ENCODE assay signal across 16 mouse cellular contexts in genomic region chr6:119001442-119001841, GRCm38 (mm10).
DNase-seq lines count a peak whose midpoint lies in the region; ATAC-seq and TF ChIP-seq lines count a peak whose summit lies in the region.
"Had no signal": no experiment of that assay in that cellular context is flagged by ENCODE, and none has a peak within 500 bp of the region (broad histone marks: within the 10 kb centered on the region; RNA-seq: fewer than 3 reads in every experiment).

No protein-coding gene starts in this region.

- no peaks in the 10 kb centered on the region for H3K27me3 ChIP-seq in heart, embryonic 13.5 days (replicated peaks)
- H3K27me3 ChIP-seq: midbrain, embryonic 15.5 days; stomach, embryonic 15.5 days had no signal

- DNase-seq in embryo, embryonic 10.5 days (ENCODE audit: low spot score) = peak; percentile 36
- no peak for DNase-seq in embryo, embryonic 11 days
- no peak for DNase-seq in heart, postnatal 14 days
- DNase-seq in lung, postnatal 14 days = peak; percentile 51
- DNase-seq in left cerebral cortex, adult 18-20 months (ENCODE audit: low spot score in 2 of 2) = no peak
- no peak for DNase-seq in kidney, adult 9 months
- DNase-seq: cerebellum, postnatal 36 days; kidney, postnatal 25 days; right cerebral cortex, adult 18-20 months had no signal

- H3K4me1 ChIP-seq in heart, embryonic 13.5 days = peaks cover 94% of the 10 kb centered on the region
- H3K4me1 ChIP-seq in embryonic fibroblast, embryonic 13.5 days (ENCODE audit: control insufficient read depth, insufficient read depth, low read length) = peaks cover 32% of the 10 kb centered on the region
- H3K4me1 ChIP-seq: stomach, embryonic 15.5 days had no signal

- H3K4me3 ChIP-seq in heart, embryonic 13.5 days = no peak overlapping the region
- H3K4me3 ChIP-seq in embryonic fibroblast, embryonic 13.5 days (ENCODE audit: insufficient read depth, low read length) = no peak overlapping the region
- H3K4me3 ChIP-seq: midbrain, embryonic 15.5 days; stomach, embryonic 15.5 days had no signal

- H3K9ac ChIP-seq in heart, embryonic 13.5 days = peak overlapping the region; percentile 58
- H3K9ac ChIP-seq: hindbrain, embryonic 14.5 days; midbrain, embryonic 15.5 days; stomach, embryonic 15.5 days had no signal

- intact Hi-C loops in heart, postnatal 14 days (cut with DNase I) = no loop called here

- peak overlapping the region; percentile 85 for H3K27ac ChIP-seq in heart, embryonic 13.5 days (replicated peaks)
- peak overlapping the region; percentile 19; the same call in 1 of the 2 replicates for H3K27ac ChIP-seq in embryonic fibroblast, embryonic 13.5 days (ENCODE audit: insufficient read depth, low read length)
- H3K27ac ChIP-seq: hindbrain, embryonic 14.5 days; midbrain, embryonic 15.5 days; stomach, embryonic 15.5 days had no signal

- 12% methylated on average over 2 of the region's 2 CpGs for WGBS in heart, embryonic 13.5 days

- no peak for TF ChIP-seq POLR2A in embryonic fibroblast, embryonic 13.5 days (IDR thresholded peaks at IDR 0.05; ENCODE audit: low read depth, low read length)

- 0 out of 2 replicates have a peak, but pooled peaks cover 4% of the 10 kb centered on the region for H3K36me3 ChIP-seq in heart, embryonic 13.5 days
- H3K36me3 ChIP-seq: midbrain, embryonic 15.5 days; stomach, embryonic 15.5 days had no signal

- 0 out of 2 replicates have a peak, but pooled peaks have one; percentile 35 for ATAC-seq in heart, embryonic 13.5 days (ENCODE audit: extremely low read depth, insufficient number of reproducible peaks, low FRiP score, low TSS enrichment)
- ATAC-seq: intestine, embryonic 16.5 days; midbrain, embryonic 15.5 days had no signal

- peak overlapping the region; percentile 22 for H3K4me2 ChIP-seq in heart, embryonic 13.5 days
- H3K4me2 ChIP-seq: hindbrain, embryonic 14.5 days; liver, embryonic 11.5 days; midbrain, embryonic 15.5 days; stomach, embryonic 15.5 days had no signal

- H3K9me3 ChIP-seq in heart, embryonic 13.5 days = no peaks in the 10 kb centered on the region
- H3K9me3 ChIP-seq: midbrain, embryonic 15.5 days; stomach, embryonic 15.5 days had no signal

- TF ChIP-seq CTCF in embryonic fibroblast, embryonic 13.5 days (IDR thresholded peaks at IDR 0.05; ENCODE audit: borderline replicate concordance, insufficient read depth, low read length) = no peak

Comparison
In these comparisons a context has a peak if more than half of its experiments do, and no peak if none do; other contexts are left out.
1. DNase-seq: peak in embryo, embryonic 10.5 days (single experiment) and lung, postnatal 14 days (single experiment); none in embryo, embryonic 11 days (single experiment), heart, postnatal 14 days (0 of 2), left cerebral cortex, adult 18-20 months (0 of 2) and kidney, adult 9 months (single experiment).